Mouse (Mus musculus) liver, embryonic 16.5 days (tissue): Measurements from ENCODE around the gene Tor1b. TPM values are rescaled to one million over a fixed set of nuclear protein-coding genes. Genes with fewer than 3 reads are reported as not detected.
A peak's percentile ranks its signal among the peaks of the same experiment; 100 is the strongest.
"Not testable (repeated sequence)": the region's sequence is repeated elsewhere in the genome, so short reads cannot be mapped to it uniquely, and the experiment has no call there.

Source experiments
- ATAC-seq: fragments of 200-750 bp; cut with Nextera tagmentation; 2 replicates; pipeline ENCODE4 v1.8.0; 2017; ENCODE audit warnings: low read depth, mild to moderate bottlenecking, moderate number of reproducible peaks, moderate library complexity
- H3K27ac ChIP-seq: fragments of 300-500 bp; sonication (generic); 2 replicates; pipeline ENCODE4 v1.5.1; 2014; ENCODE audit warnings: mild to moderate bottlenecking, low read length
- H3K27me3 ChIP-seq: fragments of 300-500 bp; sonication (generic); 2 replicates; pipeline ENCODE4 v1.6.1; 2014; ENCODE audit warnings: low read depth, low read length, mixed read lengths; ENCODE audit not compliant: control insufficient read depth, insufficient read depth
- H3K36me3 ChIP-seq: fragments of 300-500 bp; sonication (generic); 2 replicates; pipeline ENCODE4 v1.6.1; 2014; ENCODE audit warnings: mild to moderate bottlenecking; ENCODE audit not compliant: control insufficient read depth, insufficient read depth
- H3K4me1 ChIP-seq: fragments of 300-500 bp; sonication (generic); 2 replicates; pipeline ENCODE4 v1.6.1; 2014; ENCODE audit warnings: low read depth, low read length, mixed read lengths; ENCODE audit not compliant: control insufficient read depth
- H3K4me2 ChIP-seq: fragments of 300-500 bp; sonication (generic); 2 replicates; pipeline ENCODE4 v1.6.1; 2014; ENCODE audit warnings: low read depth, low read length, mixed read lengths
- H3K4me3 ChIP-seq: fragments of 300-500 bp; sonication (generic); 2 replicates; pipeline ENCODE4 v1.5.1; 2014; ENCODE audit warnings: low read depth, mild to moderate bottlenecking, low read length
- H3K9ac ChIP-seq: fragments of 300-500 bp; sonication (generic); 2 replicates; pipeline ENCODE4 v1.6.1; 2014; ENCODE audit warnings: low read depth, low read length
- H3K9me3 ChIP-seq: fragments of 300-500 bp; sonication (generic); replicated peaks from 2 replicates; pipeline ENCODE4 v1.6.1; 2016; ENCODE audit warnings: low read length; ENCODE audit not compliant: control insufficient read depth
- WGBS: fragments of 180-500 bp; shearing (Covaris S2); extraction: QIAGEN DNeasy Blood & Tissue Kit; methylation state at CpG from one replicate; pipeline ENCODE4 v1.1.7; 2014; ENCODE audit not compliant: insufficient replicate concordance; 5-methylcytosine and 5-hydroxymethylcytosine counted together
- polyA plus RNA-seq: library from polyadenylated mRNA; unstranded; fragments of >200 nt; fragmentation: Nextera tagmentation; extraction: Ambion mirVana; gene quantifications from 2 replicates; pipeline ENCODE4 v1.2.1, GENCODE M21; 2015

Tor1b gene
- polyA plus RNA-seq, 1 experiment from 2014 or later: 15.9 TPM

GRCm38 (mm10) chr2:30937731-30938130 lies 15.0 kb upstream of the Tor1b start:
- WGBS: 49% methylated on average over 8 of the region's 8 CpGs
- Histone ChIP-seq H3K27ac (no peak overlapping the region), H3K9me3 (no peaks in the 10 kb centered on the region), H3K9ac (no peak overlapping the region), H3K4me2 (no peak overlapping the region), H3K36me3 (no peaks in the 10 kb centered on the region), H3K4me3 (no peak overlapping the region), H3K27me3 (no peaks in the 10 kb centered on the region), H3K4me1 (no peaks in the 10 kb centered on the region; the same call in 1 of the 2 replicates)
- ATAC-seq: no peak

GRCm38 (mm10) chr2:30938574-30938991 lies 14.2 kb upstream of the Tor1b start:
- H3K4me2 ChIP-seq: no peak overlapping the region
- ATAC-seq: no peak
- no peaks in the 10 kb centered on the region; the same call in 1 of the 2 replicates for H3K4me1 ChIP-seq
- no peaks in the 10 kb centered on the region for H3K27me3 ChIP-seq
- H3K36me3 ChIP-seq: no peaks in the 10 kb centered on the region
- 39% methylated on average over 4 of the region's 4 CpGs for WGBS
- no peak overlapping the region for H3K27ac ChIP-seq
- no peak overlapping the region for H3K4me3 ChIP-seq
- H3K9ac ChIP-seq: no peak overlapping the region
- H3K9me3 ChIP-seq: no peaks in the 10 kb centered on the region

- H3K36me3 ChIP-seq: no peaks in the 10 kb centered on the region
- H3K4me3 ChIP-seq: no peak overlapping the region
- H3K4me2 ChIP-seq: no peak overlapping the region
- H3K9ac ChIP-seq: no peak overlapping the region
- H3K9me3 ChIP-seq: no peaks in the 10 kb centered on the region
- no peaks in the 10 kb centered on the region; the same call in 1 of the 2 replicates for H3K4me1 ChIP-seq
- H3K27me3 ChIP-seq: no peaks in the 10 kb centered on the region
- H3K27ac ChIP-seq: no peak overlapping the region
- ATAC-seq: no peak
- 60% methylated on average over 5 of the region's 5 CpGs for WGBS
These were observed 11.2 kb upstream of the Tor1b start for GRCm38 (mm10) chr2:30941586-30941985.

- H3K9ac ChIP-seq, H3K4me1 ChIP-seq, H3K27me3 ChIP-seq, H3K36me3 ChIP-seq, H3K27ac ChIP-seq, H3K9me3 ChIP-seq, ATAC-seq: not testable (repeated sequence)
- 26% methylated on average over 7 of the region's 7 CpGs for WGBS
- Histone ChIP-seq H3K4me2 (peak overlapping the region; percentile 75), H3K4me3 (peak overlapping the region; percentile 68)
These were observed 10.6 kb upstream of the Tor1b start for GRCm38 (mm10) chr2:30942116-30942515.

- peak overlapping the region; percentile 75 for H3K4me2 ChIP-seq
- H3K27me3 ChIP-seq: no peaks in the 10 kb centered on the region
- peak; percentile 65; the same call in 1 of the 2 replicates for ATAC-seq
- 14% methylated on average over 16 of the region's 16 CpGs for WGBS
- no peaks in the 10 kb centered on the region for H3K9me3 ChIP-seq
- H3K4me3 ChIP-seq: peak overlapping the region; percentile 68
- H3K36me3 ChIP-seq: no peaks in the 10 kb centered on the region
- no peak overlapping the region; the same call in 1 of the 2 replicates for H3K27ac ChIP-seq
- no peaks in the 10 kb centered on the region; the same call in 1 of the 2 replicates for H3K4me1 ChIP-seq
- peak overlapping the region; percentile 57 for H3K9ac ChIP-seq
These were observed 10.2 kb upstream of the Tor1b start for GRCm38 (mm10) chr2:30942603-30943011.

GRCm38 (mm10) chr2:30952457-30952823 lies 319 bp upstream of the Tor1b start:
- 33% methylated on average over 5 of the region's 5 CpGs for WGBS
- Histone ChIP-seq H3K4me2 (peak overlapping the region; percentile 79), H3K27me3 (no peaks in the 10 kb centered on the region), H3K27ac (peak overlapping the region; percentile 86; the same call in 1 of the 2 replicates), H3K4me1 (peaks cover 22% of the 10 kb centered on the region), H3K9me3 (no peaks in the 10 kb centered on the region), H3K36me3 (peaks cover 14% of the 10 kb centered on the region), H3K9ac (peak overlapping the region; percentile 87), H3K4me3 (peak overlapping the region; percentile 79)
- no peak for ATAC-seq

GRCm38 (mm10) chr2:30954797-30955196 lies 2.0 kb downstream of the Tor1b start:
- peak overlapping the region; percentile 79 for H3K4me2 ChIP-seq
- no peak for ATAC-seq
- H3K27ac ChIP-seq: 0 out of 2 replicates have a peak overlapping the region, but pooled peaks have one; percentile 7
- H3K9ac ChIP-seq: peak overlapping the region; percentile 6; the same call in 1 of the 2 replicates
- no peaks in the 10 kb centered on the region for H3K9me3 ChIP-seq
- peak overlapping the region; percentile 79 for H3K4me3 ChIP-seq
- H3K36me3 ChIP-seq: peaks cover 31% of the 10 kb centered on the region
- WGBS: 51% methylated on average over 6 of the region's 6 CpGs
- H3K27me3 ChIP-seq: no peaks in the 10 kb centered on the region
- peaks cover 22% of the 10 kb centered on the region for H3K4me1 ChIP-seq

- no peak overlapping the region for H3K9ac ChIP-seq
- H3K27ac ChIP-seq: no peak overlapping the region
- no peak overlapping the region for H3K4me3 ChIP-seq
- H3K27me3 ChIP-seq: no peaks in the 10 kb centered on the region
- 74% methylated on average over 4 of the region's 4 CpGs for WGBS
- peaks cover 55% of the 10 kb centered on the region for H3K36me3 ChIP-seq
- H3K4me2 ChIP-seq: no peak overlapping the region
- no peak for ATAC-seq
- peaks cover 18% of the 10 kb centered on the region for H3K4me1 ChIP-seq
- no peaks in the 10 kb centered on the region for H3K9me3 ChIP-seq
These were observed 4.8 kb downstream of the Tor1b start for GRCm38 (mm10) chr2:30957511-30957910.

GRCm38 (mm10) chr2:30958726-30959125 lies 6.0 kb downstream of the Tor1b start:
- Histone ChIP-seq H3K27me3 (no peaks in the 10 kb centered on the region), H3K9ac (no peak overlapping the region), H3K27ac (peak overlapping the region; percentile 60), H3K4me2 (no peak overlapping the region), H3K36me3 (peaks cover 63% of the 10 kb centered on the region), H3K4me3 (no peak overlapping the region), H3K4me1 (peaks cover 16% of the 10 kb centered on the region), H3K9me3 (no peaks in the 10 kb centered on the region)
- peak; percentile 82 for ATAC-seq
- 73% methylated on average over 14 of the region's 14 CpGs for WGBS
